Mouse (Mus musculus) granulocyte monocyte progenitor cell, adult 5-6 weeks (primary cell): ENCODE results near the gene Gm44511. TPM values are rescaled to one million over a fixed set of nuclear protein-coding genes. Genes with fewer than 3 reads are reported as not detected.

Experiments used
- total RNA-seq, 2 experiments: library from RNA; stranded (forward) in 1 of 2; stranded (reverse) in 1 of 2; fragments of 200-712, 200-1000 nt in 1 of 2; fragments of >200 nt in 1 of 2; fragmentation: Nextera tagmentation in 1 of 2; gene quantifications; 2 replicates each; pipeline ENCODE4 v1.2.3; 2014 to 2017

Gene Gm44511
- total RNA-seq, 2 experiments from 2014 or later: not detected

Other genes with a start within 250 kb of the Gm44511 start
- 7.0 TPM in 1 of 2 replicates, not detected in the other for gene A2ml1, start 244.7 kb downstream of the Gm44511 start, total RNA-seq (2014; fragmentation: Nextera tagmentation)
- gene A2ml1, start 244.7 kb downstream of the Gm44511 start, total RNA-seq (2017): not detected in 2 replicates
- not detected in 2 replicates for gene Klrb1a, start 202.8 kb downstream of the Gm44511 start, total RNA-seq (2014; fragmentation: Nextera tagmentation)
- not detected in 2 replicates for gene Klrb1a, start 202.8 kb downstream of the Gm44511 start, total RNA-seq (2017)
- not detected in 2 replicates for gene Clec2h, start 163.9 kb downstream of the Gm44511 start, total RNA-seq (2014; fragmentation: Nextera tagmentation)
- not detected in 2 replicates for gene Clec2h, start 163.9 kb downstream of the Gm44511 start, total RNA-seq (2017)
- gene Klrb1, start 103.3 kb downstream of the Gm44511 start, total RNA-seq (2014; fragmentation: Nextera tagmentation): not detected in 2 replicates
- not detected in 2 replicates for gene Klrb1, start 103.3 kb downstream of the Gm44511 start, total RNA-seq (2017)
- not detected in 2 replicates for gene Klrb1c, start 37.1 kb downstream of the Gm44511 start, total RNA-seq (2014; fragmentation: Nextera tagmentation)
- gene Klrb1c, start 37.1 kb downstream of the Gm44511 start, total RNA-seq (2017): 0.34 and 1.0 TPM in 2 replicates
- gene Klrb1b, start within 50 bp of the Gm44511 start, total RNA-seq (2014; fragmentation: Nextera tagmentation): not detected in 2 replicates
- gene Klrb1b, start within 50 bp of the Gm44511 start, total RNA-seq (2017): 0.09 TPM in 1 of 2 replicates, not detected in the other
- 4.2 and 4.6 TPM in 2 replicates for gene Clec2i, start 61.3 kb upstream of the Gm44511 start, total RNA-seq (2014; fragmentation: Nextera tagmentation)
- 9.5 and 14.1 TPM in 2 replicates for gene Clec2i, start 61.3 kb upstream of the Gm44511 start, total RNA-seq (2017)
- gene BC035044, start 64.8 kb upstream of the Gm44511 start, total RNA-seq (2014; fragmentation: Nextera tagmentation): 231 and 260 TPM in 2 replicates
- gene BC035044, start 64.8 kb upstream of the Gm44511 start, total RNA-seq (2017): 296 and 376 TPM in 2 replicates
- gene Clec2g, start 108.1 kb upstream of the Gm44511 start, total RNA-seq (2014; fragmentation: Nextera tagmentation): not detected in 2 replicates
- not detected in 2 replicates for gene Clec2g, start 108.1 kb upstream of the Gm44511 start, total RNA-seq (2017)
- gene Klrb1f, start 219.6 kb upstream of the Gm44511 start, total RNA-seq (2014; fragmentation: Nextera tagmentation): 35.0 and 39.6 TPM in 2 replicates
- gene Klrb1f, start 219.6 kb upstream of the Gm44511 start, total RNA-seq (2017): 27.7 and 43.2 TPM in 2 replicates